Mouse (Mus musculus) kidney, adult 2 months (tissue): ENCODE results near the gene Mllt10.

Source experiments
- CTCF ChIP-seq: fragments of 200-500 bp; conservative IDR thresholded peaks from 2 replicates; pipeline ENCODE4 v1.5.1; 2011; ENCODE audit warnings: low read depth, mild to moderate bottlenecking, control low read depth, low read length, moderate library complexity, mixed read lengths; ENCODE audit not compliant: insufficient read depth, insufficient read length
- POLR2A ChIP-seq: fragments of 200-500 bp; IDR thresholded peaks from one replicate; pipeline ENCODE4 v1.6.1; 2011; ENCODE audit warnings: low read depth, low read length, control low read depth

DNA sequence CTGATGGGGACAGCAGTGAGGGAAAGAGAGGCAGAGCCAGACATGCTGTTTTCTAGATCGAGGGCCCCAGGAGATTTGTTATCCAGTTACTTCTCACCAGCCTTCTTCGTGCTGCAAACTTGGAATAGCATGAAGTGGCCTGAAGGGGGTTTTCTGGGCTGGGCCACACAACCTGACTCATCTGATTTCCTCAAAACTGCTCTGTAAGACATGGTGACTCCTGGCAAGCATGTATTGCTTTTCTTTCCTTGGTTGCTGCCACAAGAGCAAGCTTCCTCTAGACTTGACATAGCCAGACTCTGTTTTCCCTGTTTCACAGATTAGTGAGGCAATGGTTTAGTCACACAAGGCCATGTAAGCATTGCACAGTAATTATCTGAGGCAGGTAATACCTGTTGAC is 159.0 kb downstream of the Mllt10 start:
- TF ChIP-seq CTCF (no peak), POLR2A (no peak)
